Mouse (Mus musculus) neural tube, embryonic 11.5 days (tissue): Measurements from ENCODE around the gene Ddx4. TPM values are rescaled to one million over a fixed set of nuclear protein-coding genes. Genes with fewer than 3 reads are reported as not detected.

Experiments
- ATAC-seq: fragments of 200-750 bp; cut with Nextera tagmentation; 2 replicates; pipeline ENCODE4 v1.8.0; 2017; ENCODE audit warnings: moderate number of reproducible peaks, mild to moderate bottlenecking, moderate TSS enrichment, moderate library complexity; ENCODE audit not compliant: insufficient read depth, low FRiP score, low TSS enrichment
- DNase-seq: peaks from one replicate; pipeline ENCODE4 v3.0.0-alpha.2; 2015; ENCODE audit warnings: low spot score
- H3K27ac ChIP-seq: fragments of 300-500 bp; sonication (generic); 2 replicates; pipeline ENCODE4 v1.5.1; 2014; ENCODE audit warnings: low read depth, mild to moderate bottlenecking, low read length
- H3K27me3 ChIP-seq: fragments of 300-500 bp; sonication (generic); 2 replicates; pipeline ENCODE4 v1.6.1; 2014; ENCODE audit warnings: mild to moderate bottlenecking, low read length, mixed read lengths; ENCODE audit not compliant: control insufficient read depth, insufficient read depth
- H3K36me3 ChIP-seq: fragments of 300-500 bp; sonication (generic); 2 replicates; pipeline ENCODE4 v1.6.1; 2014; ENCODE audit warnings: mild to moderate bottlenecking, low read length, moderate library complexity, mixed read lengths; ENCODE audit not compliant: control insufficient read depth, insufficient read depth
- H3K4me1 ChIP-seq: fragments of 300-500 bp; sonication (generic); 2 replicates; pipeline ENCODE4 v1.6.1; 2014; ENCODE audit warnings: low read length, mixed read lengths; ENCODE audit not compliant: control insufficient read depth, insufficient read depth
- H3K4me2 ChIP-seq: fragments of 300-500 bp; sonication (generic); 2 replicates; pipeline ENCODE4 v1.6.1; 2014; ENCODE audit warnings: low read depth, mild to moderate bottlenecking, moderate library complexity
- H3K4me3 ChIP-seq: fragments of 300-500 bp; sonication (generic); 2 replicates; pipeline ENCODE4 v1.5.1; 2014; ENCODE audit warnings: low read depth, low read length
- H3K9ac ChIP-seq: fragments of 300-500 bp; sonication (generic); 2 replicates; pipeline ENCODE4 v1.6.1; 2014; ENCODE audit warnings: mild to moderate bottlenecking, low read length
- H3K9me3 ChIP-seq: fragments of 300-500 bp; sonication (generic); 2 replicates; pipeline ENCODE4 v1.6.1; 2016; ENCODE audit warnings: low read length; ENCODE audit not compliant: control insufficient read depth
- WGBS: fragments of 180-500 bp; shearing (Covaris S2); extraction: QIAGEN DNeasy Blood & Tissue Kit; methylation state at CpG from one replicate; pipeline ENCODE4 v1.1.7; 2014; 5-methylcytosine and 5-hydroxymethylcytosine counted together
- polyA plus RNA-seq: library from polyadenylated mRNA; unstranded; fragments of >200 nt; fragmentation: Nextera tagmentation; extraction: Ambion mirVana; gene quantifications from 2 replicates; pipeline ENCODE4 v1.2.1, GENCODE M21; 2014

The Ddx4 gene
- polyA plus RNA-seq, 1 experiment from 2014 or later = 1.0 TPM

GRCm38 (mm10) chr13:112645529-112646186, 6.6 kb downstream of the Ddx4 start:
- Histone ChIP-seq H3K4me2 (no peak overlapping the region), H3K27me3 (no peaks in the 10 kb centered on the region), H3K9me3 (no peaks in the 10 kb centered on the region), H3K4me1 (no peaks in the 10 kb centered on the region), H3K27ac (no peak overlapping the region), H3K9ac (no peak overlapping the region), H3K36me3 (no peaks in the 10 kb centered on the region), H3K4me3 (no peak overlapping the region)
- DNase-seq (no peak), ATAC-seq (no peak)
- 89% methylated on average over 1 of the region's 1 CpGs for WGBS

- ATAC-seq (no peak), DNase-seq (no peak)
- Histone ChIP-seq H3K4me3 (no peak overlapping the region), H3K9me3 (no peaks in the 10 kb centered on the region), H3K9ac (no peak overlapping the region), H3K4me1 (no peaks in the 10 kb centered on the region), H3K27me3 (no peaks in the 10 kb centered on the region), H3K27ac (no peak overlapping the region), H3K36me3 (no peaks in the 10 kb centered on the region), H3K4me2 (no peak overlapping the region)
- WGBS = 79% methylated on average over 3 of the region's 3 CpGs
Observed at GRCm38 (mm10) chr13:112644996-112645395, 7.3 kb downstream of the Ddx4 start.

GRCm38 (mm10) chr13:112642897-112643296, 9.4 kb downstream of the Ddx4 start:
- Histone ChIP-seq H3K9me3 (no peaks in the 10 kb centered on the region), H3K4me3 (no peak overlapping the region), H3K4me2 (no peak overlapping the region), H3K27ac (no peak overlapping the region), H3K36me3 (no peaks in the 10 kb centered on the region), H3K4me1 (no peaks in the 10 kb centered on the region), H3K9ac (no peak overlapping the region), H3K27me3 (no peaks in the 10 kb centered on the region)
- ATAC-seq (no peak), DNase-seq (no peak)
- WGBS = 94% methylated on average over 3 of the region's 3 CpGs

GRCm38 (mm10) chr13:112639111-112639510, 13.2 kb downstream of the Ddx4 start:
- Histone ChIP-seq H3K9me3 (no peaks in the 10 kb centered on the region), H3K9ac (no peak overlapping the region), H3K36me3 (no peaks in the 10 kb centered on the region), H3K4me2 (no peak overlapping the region), H3K27me3 (no peaks in the 10 kb centered on the region), H3K4me1 (no peaks in the 10 kb centered on the region), H3K4me3 (no peak overlapping the region), H3K27ac (no peak overlapping the region)
- DNase-seq = no peak
- ATAC-seq = no peak
- WGBS = 73% methylated on average over 4 of the region's 4 CpGs

- no peak overlapping the region for H3K4me2 ChIP-seq
Observed at GRCm38 (mm10) chr13:112636498-112636897, 15.8 kb downstream of the Ddx4 start.

GRCm38 (mm10) chr13:112635174-112635837, 17.0 kb downstream of the Ddx4 start:
- no peak overlapping the region for H3K4me2 ChIP-seq
- ATAC-seq = no peak

More at GRCm38 (mm10) chr13:112636498-112636897, 15.8 kb downstream of the Ddx4 start:
- no peak overlapping the region for H3K9ac ChIP-seq
- no peak overlapping the region for H3K27ac ChIP-seq
- no peak overlapping the region for H3K4me3 ChIP-seq
- H3K27me3 ChIP-seq = no peaks in the 10 kb centered on the region
- DNase-seq (no peak), ATAC-seq (no peak)
- H3K36me3 ChIP-seq = no peaks in the 10 kb centered on the region
- no peaks in the 10 kb centered on the region for H3K4me1 ChIP-seq
- WGBS = 43% methylated on average over 3 of the region's 3 CpGs
- no peaks in the 10 kb centered on the region for H3K9me3 ChIP-seq

GRCm38 (mm10) chr13:112625566-112625965, 26.7 kb downstream of the Ddx4 start:
- no peak for DNase-seq
- Histone ChIP-seq H3K36me3 (no peaks in the 10 kb centered on the region), H3K9me3 (no peaks in the 10 kb centered on the region), H3K27ac (no peak overlapping the region), H3K9ac (no peak overlapping the region), H3K27me3 (no peaks in the 10 kb centered on the region), H3K4me3 (no peak overlapping the region), H3K4me1 (no peaks in the 10 kb centered on the region), H3K4me2 (no peak overlapping the region)
- no peak for ATAC-seq

More at GRCm38 (mm10) chr13:112635174-112635837, 17.0 kb downstream of the Ddx4 start:
- 62% methylated on average over 7 of the region's 7 CpGs for WGBS
- DNase-seq = no peak
- Histone ChIP-seq H3K4me1 (no peaks in the 10 kb centered on the region), H3K27ac (no peak overlapping the region), H3K9ac (no peak overlapping the region), H3K27me3 (no peaks in the 10 kb centered on the region), H3K9me3 (no peaks in the 10 kb centered on the region), H3K36me3 (no peaks in the 10 kb centered on the region), H3K4me3 (no peak overlapping the region)

GRCm38 (mm10) chr13:112624622-112625021, 27.7 kb downstream of the Ddx4 start:
- Histone ChIP-seq H3K27ac (no peak overlapping the region), H3K4me3 (no peak overlapping the region), H3K9ac (no peak overlapping the region), H3K4me1 (no peaks in the 10 kb centered on the region), H3K27me3 (no peaks in the 10 kb centered on the region), H3K4me2 (no peak overlapping the region), H3K9me3 (no peaks in the 10 kb centered on the region), H3K36me3 (no peaks in the 10 kb centered on the region)
- WGBS = 85% methylated on average over 3 of the region's 3 CpGs
- DNase-seq (no peak), ATAC-seq (no peak)

GRCm38 (mm10) chr13:112623656-112624055, 28.6 kb downstream of the Ddx4 start:
- Histone ChIP-seq H3K27me3 (no peaks in the 10 kb centered on the region), H3K27ac (no peak overlapping the region), H3K9ac (no peak overlapping the region), H3K9me3 (no peaks in the 10 kb centered on the region), H3K36me3 (no peaks in the 10 kb centered on the region), H3K4me2 (no peak overlapping the region), H3K4me3 (no peak overlapping the region), H3K4me1 (no peaks in the 10 kb centered on the region)
- DNase-seq = no peak
- WGBS = 63% methylated on average over 7 of the region's 7 CpGs
- ATAC-seq = no peak
